Mouse (Mus musculus) gastrocnemius, postnatal 36 days (tissue): ENCODE measurements around the gene Capzb. TPM values are rescaled to one million over a fixed set of nuclear protein-coding genes. Genes with fewer than 3 reads are reported as not detected.
A peak's percentile ranks its signal among the peaks of the same experiment; 100 is the strongest.

Experiments
- DNase-seq, 2 experiments: peaks; one replicate each; pipeline ENCODE4 v3.0.0; 2022
- intact Hi-C: fragments of 180-260 bp; cut with DNase I; formaldehyde crosslinking; loops from one replicate; pipeline ENCODE4 v1.15.1; 2025
- total RNA-seq, 2 experiments: library from RNA; stranded (reverse); gene quantifications; 2 replicates each; pipeline ENCODE4 v1.2.3; 2021

Gene Capzb
- total RNA-seq, 2 experiments from 2014 or later: 499 to 554 TPM

GRCm38 (mm10) chr4:139232479-139233145 lies 39.9 kb downstream of the Capzb start:
- intact Hi-C loops: no loop called here
- peak; percentile 31 to 58 for DNase-seq

- DNase-seq: peak in 1 of 2 experiments; percentile 43
- intact Hi-C loops: no loop called here
These were observed 40.4 kb downstream of the Capzb start for GRCm38 (mm10) chr4:139233146-139233495.

- DNase-seq: no peak
- intact Hi-C loops: no loop called here
These were observed 41.1 kb downstream of the Capzb start for GRCm38 (mm10) chr4:139233755-139234254.

GRCm38 (mm10) chr4:139234261-139234660 lies 41.6 kb downstream of the Capzb start:
- intact Hi-C loops: no loop called here
- DNase-seq: no peak

GRCm38 (mm10) chr4:139235556-139235955 lies 42.9 kb downstream of the Capzb start:
- intact Hi-C loops: no loop called here
- no peak for DNase-seq

- intact Hi-C loops: no loop called here
These were observed 45.9 kb downstream of the Capzb start for GRCm38 (mm10) chr4:139238612-139239011.

GRCm38 (mm10) chr4:139240334-139240733 lies 47.6 kb downstream of the Capzb start:
- no peak for DNase-seq
- intact Hi-C loops: no loop called here

More at GRCm38 (mm10) chr4:139238612-139239011, 45.9 kb downstream of the Capzb start:
- DNase-seq: no peak

- peak in 1 of 2 experiments; percentile 45 for DNase-seq
- intact Hi-C loops: no loop called here
These were observed 49.2 kb downstream of the Capzb start for GRCm38 (mm10) chr4:139241678-139242606.

GRCm38 (mm10) chr4:139242607-139242955 lies 49.9 kb downstream of the Capzb start:
- peak in 1 of 2 experiments; percentile 29 for DNase-seq
- intact Hi-C loops: no loop called here

GRCm38 (mm10) chr4:139244176-139244575 lies 51.5 kb downstream of the Capzb start:
- DNase-seq: no peak
- intact Hi-C loops: no loop called here

- intact Hi-C loops: loop anchor here (5.0 kb wide), 2 partner anchors 52 to 112 kb away; partner anchors contain the start of genes Capzb and Minos1
- no peak for DNase-seq
These were observed 52.1 kb downstream of the Capzb start for GRCm38 (mm10) chr4:139244766-139245165.

- intact Hi-C loops: loop anchor here (5.0 kb wide), 2 partner anchors 53 to 113 kb away; partner anchors contain the start of genes Capzb and Minos1
- no peak for DNase-seq
These were observed 52.8 kb downstream of the Capzb start for GRCm38 (mm10) chr4:139245534-139245933.

- DNase-seq: no peak
- intact Hi-C loops: loop anchor here (5.0 kb wide), 2 partner anchors 54 to 114 kb away; partner anchors contain the start of genes Capzb and Minos1
These were observed 53.6 kb downstream of the Capzb start for GRCm38 (mm10) chr4:139246130-139246877.

- intact Hi-C loops: loop anchor here (5.0 kb wide), 2 partner anchors 56 to 116 kb away; partner anchors contain the start of genes Capzb and Minos1
- peak in 1 of 2 experiments; percentile 29 for DNase-seq
These were observed 55.3 kb downstream of the Capzb start for GRCm38 (mm10) chr4:139247966-139248365.

- DNase-seq: no peak
- intact Hi-C loops: loop anchor here (5.0 kb wide), 2 partner anchors 56 to 116 kb away; partner anchors contain the start of genes Capzb and Minos1
These were observed 56.0 kb downstream of the Capzb start for GRCm38 (mm10) chr4:139248736-139249135.

GRCm38 (mm10) chr4:139250043-139250442 lies 57.3 kb downstream of the Capzb start:
- intact Hi-C loops: loop anchor here (2.0 to 5.0 kb wide), 2 partner anchors 38 to 163 kb away; no protein-coding TSS in a partner anchor

GRCm38 (mm10) chr4:139250886-139251285 lies 58.2 kb downstream of the Capzb start:
- DNase-seq: no peak
- intact Hi-C loops: loop anchor here (2.0 to 5.0 kb wide), 2 partner anchors 39 to 164 kb away; no protein-coding TSS in a partner anchor

More at GRCm38 (mm10) chr4:139250043-139250442, 57.3 kb downstream of the Capzb start:
- no peak for DNase-seq

- intact Hi-C loops: loop anchor here (5.0 kb wide), 1 partner anchor 40 kb away; no protein-coding TSS in a partner anchor
- peak; percentile 82 for DNase-seq
These were observed 59.5 kb downstream of the Capzb start for GRCm38 (mm10) chr4:139252051-139252760.

- no peak for DNase-seq
- intact Hi-C loops: loop anchor here (5.0 kb wide), 1 partner anchor 41 kb away; no protein-coding TSS in a partner anchor
These were observed 60.5 kb downstream of the Capzb start for GRCm38 (mm10) chr4:139253206-139253605.
